Mouse (Mus musculus) MEL (cell line): ENCODE measurements around the gene Zbtb40.

Source experiments
- CHD2 ChIP-seq: IDR thresholded peaks from 2 replicates; pipeline ENCODE4 v1.6.1; 2011; ENCODE audit warnings: low read length, improper control_type of control experiment
- CTCF ChIP-seq, 3 experiments: IDR thresholded peaks in 2 of 3; conservative IDR thresholded peaks in 1 of 3; 2 replicates each; pipeline ENCODE4 v1.5.1; 2011 to 2012; ENCODE audit warnings: low read length in 3 of 3, low read depth in 2 of 3, mild to moderate bottlenecking in 2 of 3, improper control_type of control experiment in 1 of 3, inconsistent platforms in 1 of 3, mixed read lengths in 1 of 3, moderate library complexity in 1 of 3; ENCODE audit not compliant: control insufficient read depth in 1 of 3, insufficient read depth in 1 of 3, poor library complexity in 1 of 3, severe bottlenecking in 1 of 3
- EP300 ChIP-seq, 2 experiments: IDR thresholded peaks; 2 replicates each; pipeline ENCODE4 v1.6.1; 2011; ENCODE audit warnings: improper control_type of control experiment in 2 of 2, low read length in 2 of 2, low read depth in 1 of 2, mild to moderate bottlenecking in 1 of 2
- GABPA ChIP-seq: IDR thresholded peaks from 2 replicates; pipeline ENCODE4 v1.6.1; 2012; ENCODE audit warnings: low read depth, mild to moderate bottlenecking, inconsistent platforms, low read length, improper control_type of control experiment, moderate library complexity
- GATA1 ChIP-seq: IDR thresholded peaks from 2 replicates; pipeline ENCODE4 v1.6.1; 2011; ENCODE audit warnings: low read depth, low read length, improper control_type of control experiment
- HCFC1 ChIP-seq: IDR thresholded peaks from 2 replicates; pipeline ENCODE4 v1.6.1; 2012; ENCODE audit warnings: low read depth, mild to moderate bottlenecking, inconsistent platforms, low read length, improper control_type of control experiment, moderate library complexity
- POLR2A ChIP-seq, 2 experiments: IDR thresholded peaks; 2 replicates each; pipeline ENCODE4 v1.6.1; 2011 to 2012; ENCODE audit warnings: low read length in 2 of 2, mild to moderate bottlenecking in 2 of 2, control low read depth in 1 of 2, improper control_type of control experiment in 1 of 2, low read depth in 1 of 2, moderate library complexity in 1 of 2; ENCODE audit not compliant: control insufficient read depth in 1 of 2, insufficient read depth in 1 of 2, poor library complexity in 1 of 2
- POLR2AphosphoS2 ChIP-seq: IDR thresholded peaks from 2 replicates; pipeline ENCODE4 v1.6.1; 2011; ENCODE audit warnings: low read length, improper control_type of control experiment
- RAD21 ChIP-seq: IDR thresholded peaks from 2 replicates; pipeline ENCODE4 v1.6.1; 2011; ENCODE audit warnings: mild to moderate bottlenecking, low read depth, low read length, improper control_type of control experiment
- TBP ChIP-seq: IDR thresholded peaks from 2 replicates; pipeline ENCODE4 v1.8.0; 2011; ENCODE audit warnings: low read depth, low read length, improper control_type of control experiment
- TCF12 ChIP-seq: IDR thresholded peaks from 2 replicates; pipeline ENCODE4 v1.6.1; 2014; ENCODE audit warnings: low read depth, mild to moderate bottlenecking, inconsistent platforms, low read length, improper control_type of control experiment, moderate library complexity
- ZC3H11A ChIP-seq: IDR thresholded peaks from 2 replicates; pipeline ENCODE4 v1.6.1; 2012; ENCODE audit warnings: low read depth, mild to moderate bottlenecking, inconsistent platforms, low read length, improper control_type of control experiment
- ZMIZ1 ChIP-seq: IDR thresholded peaks from 2 replicates; pipeline ENCODE4 v1.6.1; 2012; ENCODE audit warnings: low read depth, mild to moderate bottlenecking, inconsistent platforms, low read length, improper control_type of control experiment, moderate library complexity

GRCm38 (mm10) chr4:136981993-136982695 lies 66.5 kb downstream of the Zbtb40 start:
- TF ChIP-seq GATA1 = no peak
- no peak for TF ChIP-seq POLR2AphosphoS2
- 0 out of 6 replicates have a peak, but pooled peaks of 1 of the 3 experiments have one; percentile 0 for TF ChIP-seq CTCF (IDR thresholded peaks at IDR 0.05 in 2 of 3, conservative IDR thresholded peaks at IDR 0.05 in 1 of 3; ENCODE audit: control insufficient read depth in 1 of 3, insufficient read depth in 1 of 3, low read depth in 2 of 3, low read length in 3 of 3, poor library complexity in 1 of 3, severe bottlenecking in 1 of 3)
- no peak for TF ChIP-seq RAD21
- TF ChIP-seq POLR2A (IDR thresholded peaks at IDR 0.05; ENCODE audit: control insufficient read depth in 1 of 2, insufficient read depth in 1 of 2, low read depth in 1 of 2, low read length in 2 of 2, poor library complexity in 1 of 2) = no peak
- TF ChIP-seq TCF12 = no peak
- no peak for TF ChIP-seq TBP
- no peak for TF ChIP-seq ZC3H11A
- TF ChIP-seq ZMIZ1 = no peak
- no peak for TF ChIP-seq HCFC1
- TF ChIP-seq CHD2 = no peak
- no peak for TF ChIP-seq EP300 (IDR thresholded peaks at IDR 0.05; ENCODE audit: low read depth in 1 of 2, low read length in 2 of 2)
- no peak for TF ChIP-seq GABPA
